Mouse (Mus musculus): ENCODE data around the gene Gm10577. TPM values are rescaled to one million over a fixed set of nuclear protein-coding genes. Genes with fewer than 3 reads are reported as not detected.

Gene Gm10577
- not detected for polyA plus RNA-seq (2014; fragmentation: Illumina TruSeq; extraction: RNeasy Lipid Tissue Mini Kit (QIAGEN cat#74804); ENCODE audit: low read depth, low replicate concordance)

DNA sequence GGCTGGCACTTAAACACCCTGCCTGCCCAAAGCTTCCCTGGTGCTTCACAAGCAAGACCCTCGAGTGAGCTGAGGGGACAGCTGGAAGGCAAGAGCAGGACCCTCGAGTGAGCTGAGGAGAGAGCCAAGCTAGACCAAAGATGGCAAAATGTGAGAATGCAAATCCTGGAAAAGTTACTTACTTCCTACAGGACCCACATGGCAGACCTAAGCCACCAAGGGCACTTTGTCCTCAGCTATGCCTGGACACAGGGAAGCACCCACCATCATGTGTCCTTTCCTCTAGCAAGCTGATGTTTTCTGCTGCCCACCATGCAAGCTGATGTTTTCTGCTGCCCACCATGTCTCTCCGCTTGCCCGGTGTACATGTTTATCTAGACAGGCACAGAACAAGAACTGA is at the start of gene Gm10577:
Gene Gm10577, minus strand, starts transcription at position 101 of the 400 bp plus-strand sequence.

DNA sequence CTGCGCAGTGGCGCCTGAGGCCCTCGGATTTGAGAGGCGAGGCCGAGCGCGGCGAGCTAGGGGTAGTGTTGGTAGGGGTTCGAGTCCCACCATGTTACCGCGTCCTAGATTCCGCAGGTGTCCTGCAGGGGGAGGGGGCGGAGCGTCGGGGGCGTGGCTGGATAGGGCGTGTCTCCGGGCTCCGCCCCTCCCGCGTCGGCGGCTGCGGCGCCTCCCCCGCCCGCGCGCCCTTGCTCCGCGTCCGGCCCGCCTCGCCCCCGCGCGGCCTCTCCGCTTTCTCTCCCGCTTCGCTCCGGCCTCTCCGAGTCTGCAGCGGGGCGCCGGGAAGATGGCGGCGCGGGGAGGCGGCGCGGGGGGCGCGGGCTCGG is 48.3 kb upstream of the Gm10577 start, which contains the start of gene Raver2:
Gene Raver2, plus strand, starts transcription at position 198 of the 368 bp plus-strand sequence.

Other genes with a start within 250 kb of the Gm10577 start
- 0.40 TPM for gene Cachd1, start 244.0 kb downstream of the Gm10577 start, polyA plus RNA-seq (2014; fragmentation: Illumina TruSeq; extraction: RNeasy Lipid Tissue Mini Kit (QIAGEN cat#74804); ENCODE audit: low read depth, low replicate concordance)
- not detected for gene Raver2, start 48.3 kb upstream of the Gm10577 start, polyA plus RNA-seq (2014; fragmentation: Illumina TruSeq; extraction: RNeasy Lipid Tissue Mini Kit (QIAGEN cat#74804); ENCODE audit: low read depth, low replicate concordance)
- 54.9 TPM for gene Jak1, start 244.6 kb upstream of the Gm10577 start, polyA plus RNA-seq (2014; fragmentation: Illumina TruSeq; extraction: RNeasy Lipid Tissue Mini Kit (QIAGEN cat#74804); ENCODE audit: low read depth, low replicate concordance)

Data from liver, adult 10 weeks (tissue).